In genomic region chr19:26604755-26605300, GRCm38 (mm10) we compare ENCODE assay signal across 8 mouse cellular contexts. TPM values are rescaled to one million over a fixed set of nuclear protein-coding genes. Genes with fewer than 3 reads are reported as not detected.
A peak's percentile ranks its signal among the peaks of the same experiment; 100 is the strongest.
DNase-seq lines count a peak whose midpoint lies in the region; ATAC-seq lines count a peak whose summit lies in the region.

Gene Smarca2 (plus strand): TSS chr19:26605050.

- H3K36me3 ChIP-seq in intestine, embryonic 16.5 days (ENCODE audit: control insufficient read depth, insufficient read depth, low read length) = no peaks in the 10 kb centered on the region

- peak within 1 kb of the TSS; percentile 85 for H3K9ac ChIP-seq in intestine, embryonic 16.5 days (ENCODE audit: low read depth, low read length)

- peak within 1 kb of the TSS; percentile 78 for H3K4me3 ChIP-seq in intestine, embryonic 16.5 days (ENCODE audit: low read length)

- peak; percentile 96 for ATAC-seq in intestine, embryonic 16.5 days

- H3K27me3 ChIP-seq in intestine, embryonic 16.5 days (replicated peaks; ENCODE audit: control insufficient read depth, insufficient read depth, low read length) = no peaks in the 10 kb centered on the region

- peak within 1 kb of the TSS; percentile 97 for H3K4me2 ChIP-seq in intestine, embryonic 16.5 days (ENCODE audit: low read depth, low read length)

- H3K4me1 ChIP-seq in intestine, embryonic 16.5 days (ENCODE audit: control insufficient read depth, insufficient read depth, low read length) = peaks cover 8% of the 10 kb centered on the region

- WGBS in intestine, embryonic 16.5 days = under 1% methylated on average over 45 of the region's 45 CpGs

- H3K27ac ChIP-seq in intestine, embryonic 16.5 days (ENCODE audit: low read length) = peak within 1 kb of the TSS; percentile 95

- peak; percentile 98 for DNase-seq in adrenal gland, adult 8-10 months
- peak; percentile 91 for DNase-seq in embryo, embryonic 9.5 days (ENCODE audit: extremely low spot score)
- DNase-seq in gastrocnemius, postnatal 4 days (ENCODE audit: low spot score in 2 of 2) = peak; percentile 97 to 99
- DNase-seq in left cerebral cortex, postnatal 25 days (ENCODE audit: low spot score in 2 of 2) = peak; percentile 98 to 99
- peak; percentile 91 for DNase-seq in mesoderm, embryonic 11.5 days (ENCODE audit: low read depth, low spot score)
- DNase-seq in right cerebral cortex, postnatal 25 days = peak; percentile 99
- peak; percentile 94 to 97 for DNase-seq in urinary bladder, postnatal 36 days (ENCODE audit: low spot score in 2 of 2)

- no peaks in the 10 kb centered on the region for H3K9me3 ChIP-seq in intestine, embryonic 16.5 days (ENCODE audit: control insufficient read depth, low read length)

- intact Hi-C loops in left cerebral cortex, postnatal 25 days (cut with DNase I) = loop anchor here (2.0 to 10.0 kb wide), 6 partner anchors 42 to 353 kb away; no protein-coding TSS in a partner anchor

RNA-seq across cellular contexts. Expression of gene Smarca2, which starts in this region (rescaled TPM):
- 100 to 1,000 TPM; 110 to 127 (median 120) TPM for total RNA-seq in adrenal gland, adult 8-10 months (2022)
- 10 to 100 TPM; 63.8 to 75.7 TPM for total RNA-seq in gastrocnemius, postnatal 4 days (2021)
- 29.4 and 29.6 TPM in 2 replicates for polyA plus RNA-seq in intestine, embryonic 16.5 days (2015; fragmentation: Nextera tagmentation; extraction: Ambion mirVana)
- total RNA-seq in left cerebral cortex, postnatal 25 days (2021) = 100 to 1,000 TPM; 254 to 271 TPM

Comparison
In these comparisons a context has a peak if more than half of its experiments do, and no peak if none do; other contexts are left out.
1. Peak in every context shown above with its lines: DNase-seq, ATAC-seq, H3K4me3 ChIP-seq and H3K27ac ChIP-seq.